Mouse (Mus musculus) splenic B cell, adult 2 months (primary cell): ENCODE measurements around the gene Scn9a.

Experiments
- DNase-seq: peaks from one replicate; pipeline ENCODE4 v3.0.0-alpha.2; 2011; ENCODE audit warnings: low read depth, low spot score
- H3K27me3 ChIP-seq: 2 replicates; pipeline ENCODE4 v1.6.1; 2012; ENCODE audit warnings: mild to moderate bottlenecking, low read length, moderate library complexity, mixed read lengths; ENCODE audit not compliant: control insufficient read depth, poor library complexity, insufficient read depth, severe bottlenecking
- H3K36me3 ChIP-seq: 2 replicates; pipeline ENCODE4 v1.6.1; 2012; ENCODE audit warnings: mild to moderate bottlenecking, low read length, moderate library complexity, mixed read lengths; ENCODE audit not compliant: control insufficient read depth, poor library complexity, insufficient read depth, severe bottlenecking

Gene Scn9a

GRCm38 (mm10) chr2:66634580-66635359, at the start of gene Scn9a:
Scn9a (minus strand) TSS chr2:66634962.
- Histone ChIP-seq H3K27me3 (no peaks in the 10 kb centered on the region), H3K36me3 (no peaks in the 10 kb centered on the region)
- DNase-seq = no peak

GRCm38 (mm10) chr2:66661988-66662387, 27.2 kb upstream of the Scn9a start:
- DNase-seq = no peak
- Histone ChIP-seq H3K36me3 (no peaks in the 10 kb centered on the region), H3K27me3 (no peaks in the 10 kb centered on the region)

DNA sequence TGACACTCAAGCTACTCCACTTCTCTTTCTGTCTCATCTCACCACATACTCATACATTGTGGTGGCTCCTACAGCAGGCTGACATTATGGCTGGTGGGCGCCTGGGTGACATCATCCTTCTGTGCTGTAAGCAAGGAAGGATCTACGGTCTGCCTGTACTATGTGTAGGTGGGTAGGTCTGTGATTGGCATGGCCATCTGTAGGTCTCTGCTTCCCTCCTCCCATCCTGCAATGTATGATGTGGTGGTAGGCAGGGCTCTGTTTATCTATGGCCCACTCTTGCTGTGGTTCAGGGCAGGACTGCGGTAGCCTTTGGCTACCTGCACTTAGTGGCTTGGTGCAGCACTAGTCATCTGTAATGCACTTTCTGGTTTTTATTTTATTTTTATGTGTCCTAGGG, 21.7 kb upstream of the Scn9a start:
- H3K36me3 ChIP-seq = no peaks in the 10 kb centered on the region
- DNase-seq = no peak

GRCm38 (mm10) chr2:66655431-66655830, 20.7 kb upstream of the Scn9a start:
- no peak for DNase-seq
- H3K27me3 ChIP-seq = no peaks in the 10 kb centered on the region
- no peaks in the 10 kb centered on the region for H3K36me3 ChIP-seq

More for the DNA sequence above, 21.7 kb upstream of the Scn9a start:
- no peaks in the 10 kb centered on the region for H3K27me3 ChIP-seq

- no peak for DNase-seq
- H3K36me3 ChIP-seq = no peaks in the 10 kb centered on the region
- H3K27me3 ChIP-seq = no peaks in the 10 kb centered on the region
Observed at GRCm38 (mm10) chr2:66644384-66644783, 9.6 kb upstream of the Scn9a start.

GRCm38 (mm10) chr2:66632728-66633127, 2.0 kb downstream of the Scn9a start:
- H3K27me3 ChIP-seq = no peaks in the 10 kb centered on the region
- H3K36me3 ChIP-seq = no peaks in the 10 kb centered on the region
- no peak for DNase-seq

DNA sequence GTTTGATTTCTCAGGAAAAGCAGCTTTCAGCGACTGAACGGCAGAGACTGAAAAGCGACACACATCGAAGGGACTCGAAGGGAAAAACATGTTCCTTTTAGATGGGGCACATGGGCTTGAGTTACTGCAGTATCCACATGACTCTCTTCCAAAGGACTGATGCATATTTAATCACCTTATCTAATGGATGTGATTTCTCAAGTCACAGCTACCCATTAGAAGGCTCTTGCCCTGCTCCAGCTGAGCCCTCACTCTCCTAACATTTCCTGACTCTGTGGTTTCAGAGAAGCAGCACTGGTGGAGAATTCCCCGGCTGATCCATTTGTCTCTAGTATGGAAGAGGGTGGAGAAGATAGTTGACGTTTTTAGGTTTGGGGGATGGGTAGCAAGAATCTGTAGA, 23.7 kb downstream of the Scn9a start:
- Histone ChIP-seq H3K36me3 (no peaks in the 10 kb centered on the region), H3K27me3 (no peaks in the 10 kb centered on the region)
- DNase-seq = no peak

- Histone ChIP-seq H3K27me3 (no peaks in the 10 kb centered on the region), H3K36me3 (no peaks in the 10 kb centered on the region)
- DNase-seq = no peak
Observed at GRCm38 (mm10) chr2:66597313-66597712, 37.4 kb downstream of the Scn9a start.

DNA sequence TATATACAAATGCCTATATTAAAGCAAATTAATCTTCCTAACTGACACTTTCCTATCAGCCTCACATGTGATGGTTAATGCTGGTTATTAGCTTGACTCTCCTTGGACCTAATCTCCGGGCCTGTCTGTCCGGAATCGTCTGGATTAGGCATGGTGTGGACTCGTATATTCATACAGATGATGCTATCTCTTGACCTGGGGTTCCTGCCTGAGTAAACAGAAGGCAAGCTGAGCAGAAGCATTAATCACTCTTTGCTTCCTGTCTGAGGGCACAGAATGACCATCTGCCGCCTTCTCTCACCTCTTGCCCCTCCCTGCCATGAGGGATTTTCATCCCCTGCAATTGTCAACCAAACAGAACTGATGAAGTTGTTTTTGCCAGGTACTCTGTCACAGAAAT, 38.6 kb downstream of the Scn9a start:
- no peaks in the 10 kb centered on the region for H3K27me3 ChIP-seq
- H3K36me3 ChIP-seq = no peaks in the 10 kb centered on the region
- DNase-seq = no peak

DNA sequence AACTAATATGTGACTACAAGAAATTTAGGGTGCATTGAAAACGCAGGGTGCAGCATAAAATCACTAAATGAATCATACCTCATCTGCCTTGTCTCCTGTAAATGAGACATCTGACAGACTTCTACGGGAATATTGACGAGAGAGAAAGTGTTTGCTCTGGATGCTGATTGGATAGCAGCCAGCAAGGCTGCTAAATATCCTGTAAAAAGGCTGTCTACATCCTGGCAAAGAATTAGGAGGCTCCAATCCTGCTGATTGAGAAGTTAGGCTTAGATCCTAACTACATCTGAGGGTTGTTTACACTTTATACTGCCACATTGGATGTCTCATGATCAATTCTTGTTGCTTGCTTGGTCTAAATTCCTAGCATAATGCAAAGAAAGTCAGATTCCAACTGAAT, 44.6 kb downstream of the Scn9a start:
- no peak for DNase-seq
- Histone ChIP-seq H3K27me3 (no peaks in the 10 kb centered on the region), H3K36me3 (no peaks in the 10 kb centered on the region)

GRCm38 (mm10) chr2:66580026-66580808, 54.5 kb downstream of the Scn9a start:
- no peak for DNase-seq
- Histone ChIP-seq H3K36me3 (no peaks in the 10 kb centered on the region), H3K27me3 (no peaks in the 10 kb centered on the region)

- H3K36me3 ChIP-seq = no peaks in the 10 kb centered on the region
- no peaks in the 10 kb centered on the region for H3K27me3 ChIP-seq
- no peak for DNase-seq
Observed at GRCm38 (mm10) chr2:66548254-66548653, 86.5 kb downstream of the Scn9a start.

- Histone ChIP-seq H3K36me3 (no peaks in the 10 kb centered on the region), H3K27me3 (no peaks in the 10 kb centered on the region)
- DNase-seq = no peak
Observed at GRCm38 (mm10) chr2:66519966-66520365, 114.8 kb downstream of the Scn9a start.

- no peaks in the 10 kb centered on the region for H3K36me3 ChIP-seq
- no peaks in the 10 kb centered on the region for H3K27me3 ChIP-seq
- DNase-seq = no peak
Observed at GRCm38 (mm10) chr2:66511424-66511823, 123.3 kb downstream of the Scn9a start.

GRCm38 (mm10) chr2:66508032-66508431, 126.7 kb downstream of the Scn9a start:
- no peak for DNase-seq
- Histone ChIP-seq H3K27me3 (no peaks in the 10 kb centered on the region), H3K36me3 (no peaks in the 10 kb centered on the region)
